In the genomic region with DNA sequence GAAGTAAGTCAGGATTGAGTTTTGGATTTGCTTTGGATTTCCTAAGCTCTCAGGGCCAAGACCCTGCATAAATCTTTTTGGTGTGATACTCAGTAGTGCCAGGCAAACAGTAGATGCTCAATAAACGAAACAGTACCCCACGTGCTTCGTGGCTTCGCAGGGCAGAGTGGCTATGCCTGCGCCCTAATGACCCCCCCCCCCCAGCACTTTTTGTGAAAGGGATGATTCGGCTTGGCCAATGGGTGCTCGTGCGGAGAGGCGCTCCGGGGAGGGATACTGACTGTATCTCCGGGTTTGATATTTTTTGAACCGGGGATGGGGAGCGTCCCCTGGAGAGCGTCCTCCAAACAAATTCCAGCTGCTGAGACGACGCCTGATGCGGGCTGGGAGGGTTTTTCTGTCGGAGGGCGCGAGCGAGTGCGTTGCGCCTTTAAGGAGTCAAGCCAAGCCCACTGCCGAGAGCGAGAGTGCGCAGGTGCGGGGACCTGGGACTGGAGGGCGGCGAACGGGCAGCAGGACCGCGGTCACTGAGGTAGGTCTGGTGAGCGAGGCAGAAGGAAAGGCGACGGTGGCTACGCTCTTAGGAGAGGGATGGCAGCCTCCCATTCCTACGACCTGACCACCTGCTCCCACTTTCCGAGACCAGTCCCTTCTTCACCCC, we compare ENCODE assay signal across 8 mouse cellular contexts. TPM values are rescaled to one million over a fixed set of nuclear protein-coding genes. Genes with fewer than 3 reads are reported as not detected.
DNase-seq lines count a peak whose midpoint lies in the region; ATAC-seq lines count a peak whose summit lies in the region.

A gene (plus strand): TSS at position 471 of the 661 bp plus-strand sequence.

- WGBS in intestine, embryonic 14.5 days, result 2% methylated on average over 38 of the region's 38 CpGs

- 0 out of 2 replicates have a peak within 1 kb of the TSS, but pooled peaks have one; percentile 51 for H3K27ac ChIP-seq in intestine, embryonic 14.5 days (ENCODE audit: low read depth)

- peak; percentile 29 for DNase-seq in adipocyte (ENCODE audit: low spot score)
- peak; percentile 94 for DNase-seq in embryo, embryonic 10 days (ENCODE audit: low spot score)
- peak; percentile 74 for DNase-seq in gastrocnemius, postnatal 36 days
- peak; percentile 92 for DNase-seq in intestine, embryonic 14.5 days (ENCODE audit: low spot score)
- peak; percentile 82 to 92 for DNase-seq in left cerebral cortex, postnatal 10 days (ENCODE audit: extremely low spot score in 1 of 2, low spot score in 2 of 2)
- peak; percentile 88 for DNase-seq in right cerebral cortex, postnatal 14 days
- peak; percentile 87 for DNase-seq in urinary bladder, postnatal 25 days (ENCODE audit: low spot score)

- H3K4me1 ChIP-seq in intestine, embryonic 14.5 days (replicated peaks; ENCODE audit: control insufficient read depth, insufficient read depth, low read length), result no peaks in the 10 kb centered on the region; the same call in 1 of the 2 replicates

- ATAC-seq in intestine, embryonic 14.5 days (replicated peaks; ENCODE audit: low FRiP score, low TSS enrichment, low read depth), result peak; percentile 86
- ATAC-seq in megakaryocyte progenitor cell, adult 5-6 weeks (replicated peaks; ENCODE audit: poor library complexity), result peak; percentile 87

- H3K4me2 ChIP-seq in intestine, embryonic 14.5 days (ENCODE audit: low read length), result peak within 1 kb of the TSS; percentile 79

- peaks cover 22% of the 10 kb centered on the region for H3K27me3 ChIP-seq in intestine, embryonic 14.5 days (replicated peaks; ENCODE audit: control insufficient read depth, insufficient read depth, low read length)

- peak within 1 kb of the TSS; percentile 53 for H3K9ac ChIP-seq in intestine, embryonic 14.5 days (ENCODE audit: low read length)

- peak within 1 kb of the TSS; percentile 61 for H3K4me3 ChIP-seq in intestine, embryonic 14.5 days (ENCODE audit: low read depth, low read length)

- H3K36me3 ChIP-seq in intestine, embryonic 14.5 days (ENCODE audit: control insufficient read depth, insufficient read depth, low read length), result no peaks in the 10 kb centered on the region

- no peaks in the 10 kb centered on the region for H3K9me3 ChIP-seq in intestine, embryonic 14.5 days (ENCODE audit: control insufficient read depth, low read length)

- intact Hi-C loops in gastrocnemius, postnatal 36 days (cut with DNase I), result no loop called here
- intact Hi-C loops in left cerebral cortex, postnatal 10 days (cut with DNase I), result loop anchor here (2.0 kb wide), 1 partner anchor 38 kb away; no protein-coding TSS in a partner anchor

RNA-seq across cellular contexts. Expression of the gene that starts here (rescaled TPM):
- total RNA-seq in gastrocnemius, postnatal 36 days (2021), result 1 to 10 TPM; 5.3 to 6.0 TPM
- polyA plus RNA-seq in intestine, embryonic 14.5 days (2014; fragmentation: Nextera tagmentation; extraction: Ambion mirVana), result 15.5 and 19.5 TPM in 2 replicates
- total RNA-seq in left cerebral cortex, postnatal 10 days (2021), result 10 to 100 TPM; 51.8 to 52.3 TPM
- 0.47 and 0.56 TPM in 2 replicates for total RNA-seq in megakaryocyte progenitor cell, adult 5-6 weeks (2015)
- total RNA-seq in megakaryocyte progenitor cell, adult 5-6 weeks (2017), result 0.54 TPM in 2 replicates

Comparison
In these comparisons a context has a peak if more than half of its experiments do, and no peak if none do; other contexts are left out.
1. Peak in every context shown above with its lines: DNase-seq, ATAC-seq, H3K4me3 ChIP-seq and H3K27ac ChIP-seq.
2. RNA of the gene that starts here (total RNA-seq): 51.8 to 52.3 TPM in left cerebral cortex, postnatal 10 days; 5.3 to 6.0 TPM in gastrocnemius, postnatal 36 days and 0.47 to 0.56 TPM in megakaryocyte progenitor cell, adult 5-6 weeks; every median in the first group is over 4 times any median in the second.
3. Peak in ATAC-seq in megakaryocyte progenitor cell, adult 5-6 weeks; RNA of the gene not detected or under 1 TPM.
4. DNase-seq: peak in every context shown above with its lines; median percentile 94 in embryo, embryonic 10 days; 92 in intestine, embryonic 14.5 days; 88 in right cerebral cortex, postnatal 14 days; 87 in left cerebral cortex, postnatal 10 days; 87 in urinary bladder, postnatal 25 days; 74 in gastrocnemius, postnatal 36 days; 29 in adipocyte.